Mouse (Mus musculus) adrenal gland, postnatal 10 days (tissue): ENCODE measurements at regions not wholly inside any gene's neighbourhood (a gene's known extent, or its start where the extent isn't known, plus 50 kb on each side); places are given as distances from the start of the nearest gene placed in this dataset.

Source experiments
- DNase-seq: peaks from one replicate; pipeline ENCODE4 v3.0.0; 2021; ENCODE audit warnings: mixed read lengths

DNA sequence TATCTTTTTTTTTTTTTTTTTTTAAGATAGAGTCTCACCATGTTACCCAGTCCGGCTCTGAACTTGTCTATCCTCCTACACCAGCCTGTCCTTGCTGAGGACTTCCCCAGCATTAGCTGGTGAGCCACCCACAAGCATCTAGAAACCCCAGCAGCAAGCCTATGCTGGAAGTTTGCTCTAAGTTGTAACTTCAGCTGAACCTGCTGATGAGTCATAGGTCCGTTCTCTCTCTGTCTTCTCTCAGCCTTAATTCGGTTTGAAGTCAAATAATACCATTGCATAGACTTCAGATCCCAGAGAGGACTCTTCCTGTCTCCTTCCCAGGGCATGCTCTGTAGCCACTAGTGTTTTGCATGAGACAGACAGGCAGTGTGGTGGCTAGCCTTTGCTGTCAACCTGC lies 68.3 kb upstream of the Myrip start:
- no peak for DNase-seq

DNA sequence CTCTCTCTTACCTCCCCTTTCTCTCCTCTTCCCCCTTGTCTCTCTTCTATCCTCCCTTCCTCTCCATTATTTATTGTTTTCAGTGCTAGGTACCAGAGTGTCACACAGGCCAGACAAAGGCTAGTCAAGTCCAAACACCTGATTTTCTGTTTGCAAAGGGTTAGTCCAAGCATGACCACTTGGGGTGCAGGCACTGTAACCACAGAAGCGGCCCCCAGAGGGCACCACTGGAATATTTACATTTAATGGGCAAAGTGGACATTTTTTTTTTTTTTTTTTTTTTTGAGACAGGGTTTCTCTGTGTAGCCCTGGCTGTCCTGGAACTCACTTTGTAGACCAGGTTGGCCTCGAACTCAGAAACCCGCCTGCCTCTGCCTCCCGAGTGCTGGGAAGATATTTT lies 66.3 kb upstream of the Myrip start:
- peak; percentile 40 for DNase-seq

DNA sequence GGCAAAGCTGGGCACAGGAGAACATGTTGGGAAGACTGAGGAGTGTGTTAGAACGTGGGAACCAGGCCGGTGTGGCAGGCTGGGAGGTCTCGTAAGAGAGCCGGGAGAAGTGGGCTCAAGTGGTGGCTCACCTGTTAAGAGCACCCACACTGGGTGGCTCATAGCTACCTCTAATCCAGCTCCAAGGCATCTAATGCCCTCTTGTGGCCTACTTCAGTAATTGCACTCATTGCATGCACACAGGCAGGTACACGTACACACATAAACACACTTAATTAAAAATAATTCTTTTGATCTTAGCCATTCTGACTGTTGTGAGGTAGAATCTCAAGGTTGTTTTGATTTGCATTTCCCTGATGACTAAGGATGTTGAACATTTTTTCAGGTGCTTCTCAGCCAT lies 55.9 kb upstream of the Myrip start:
- no peak for DNase-seq

DNA sequence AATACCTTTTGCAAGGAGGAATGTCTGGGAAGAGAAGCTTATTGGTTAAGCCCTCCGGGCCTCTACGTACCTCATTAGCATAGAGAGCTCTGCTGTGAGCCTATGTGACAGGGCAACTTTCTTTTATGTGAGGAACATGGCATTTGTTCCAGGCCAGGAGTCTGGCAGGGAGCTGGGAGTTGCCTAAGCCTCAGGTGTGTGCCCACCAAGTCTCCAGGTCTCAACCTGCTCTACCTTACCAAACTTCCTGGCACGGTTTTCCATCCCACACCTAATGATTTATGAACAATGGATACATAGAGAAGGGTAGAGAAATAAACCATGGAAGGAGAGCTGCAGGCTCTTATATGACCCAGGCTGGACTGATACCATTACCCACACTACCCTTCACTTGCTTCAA lies 52.6 kb upstream of the Myrip start:
- no peak for DNase-seq
